ENCODE assay signal across 8 mouse cellular contexts in the genomic region with DNA sequence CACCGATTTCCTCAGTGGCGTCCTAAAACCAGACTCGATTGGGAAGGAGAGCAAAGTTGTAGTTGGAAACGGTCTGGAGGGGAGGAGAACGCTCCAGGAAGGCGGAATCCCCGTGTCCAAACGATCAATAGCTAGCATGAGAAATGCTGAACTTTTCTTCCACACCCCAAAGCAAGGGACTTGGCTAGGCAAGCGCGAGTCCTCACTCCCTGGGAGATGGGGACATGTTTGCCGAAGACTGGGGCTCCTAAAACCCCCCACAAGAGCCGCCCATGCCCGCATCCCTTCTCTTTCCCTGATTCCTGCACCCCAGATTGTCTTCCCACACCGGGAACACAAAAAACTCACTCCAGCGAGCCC. TPM values are rescaled to one million over a fixed set of nuclear protein-coding genes. Genes with fewer than 3 reads are reported as not detected.
DNase-seq lines count a peak whose midpoint lies in the region; ATAC-seq and TF ChIP-seq lines count a peak whose summit lies in the region.

No protein-coding gene starts in this region.

- H3K4me2 ChIP-seq in forebrain, embryonic 15.5 days (replicated peaks) = peak overlapping the region; percentile 61

- no peaks in the 10 kb centered on the region for H3K27me3 ChIP-seq in E14TG2a.4 (ENCODE audit: insufficient read depth, low read length)
- no peaks in the 10 kb centered on the region for H3K27me3 ChIP-seq in forebrain, embryonic 15.5 days

- TF ChIP-seq CTCF in gastrocnemius, adult 2 months (IDR thresholded peaks at IDR 0.05) = no peak
- no peak for TF ChIP-seq CTCF in E14TG2a.4 (conservative IDR thresholded peaks at IDR 0.05; ENCODE audit: low read length)

- H3K9ac ChIP-seq in forebrain, embryonic 15.5 days (replicated peaks) = peak overlapping the region; percentile 78

- 0% methylated on average over 15 of the region's 15 CpGs for WGBS in forebrain, embryonic 15.5 days
- under 1% methylated on average over 14 of the region's 15 CpGs for WGBS in macrophage (ENCODE audit: missing documents)

- peaks cover 27% of the 10 kb centered on the region for H3K4me1 ChIP-seq in E14TG2a.4 (replicated peaks; ENCODE audit: low read depth, low read length)
- peaks cover 11% of the 10 kb centered on the region for H3K4me1 ChIP-seq in forebrain, embryonic 15.5 days

- intact Hi-C loops in gastrocnemius, adult 2 months (cut with DNase I) = loop anchor here (1.0 to 5.0 kb wide), 4 partner anchors 38 to 145 kb away; a partner anchor contains a TSS
- intact Hi-C loops in left cerebral cortex, postnatal 36 days (cut with DNase I) = loop anchor here (1.0 to 5.0 kb wide), 4 partner anchors 40 to 943 kb away; a partner anchor contains a TSS

- H3K36me3 ChIP-seq in E14TG2a.4 (ENCODE audit: insufficient read depth, low read length) (peaks cover 37% of the 10 kb centered on the region), macrophage (ENCODE audit: inconsistent target) (peaks cover 20% of the 10 kb centered on the region)
- H3K36me3 ChIP-seq in forebrain, embryonic 15.5 days = peaks cover 19% of the 10 kb centered on the region

- peak overlapping the region; percentile 97 for H3K27ac ChIP-seq in gastrocnemius, adult 2 months
- H3K27ac ChIP-seq in forebrain, embryonic 15.5 days (replicated peaks) = peak overlapping the region; percentile 64
- peak overlapping the region; percentile 39; the same call in 1 of the 2 replicates for H3K27ac ChIP-seq in macrophage

- H3K9me3 ChIP-seq in E14TG2a.4 (ENCODE audit: low read length) = no peaks in the 10 kb centered on the region
- H3K9me3 ChIP-seq in forebrain, embryonic 15.5 days = no peaks in the 10 kb centered on the region

- peaks cover 20% of the 10 kb centered on the region for H3K79me2 ChIP-seq in macrophage (ENCODE audit: inconsistent target)

- peak; percentile 71 for ATAC-seq in forebrain, embryonic 15.5 days (replicated peaks)

- H3K4me3 ChIP-seq in gastrocnemius, adult 2 months = peak overlapping the region; percentile 81
- H3K4me3 ChIP-seq in E14TG2a.4 (replicated peaks; ENCODE audit: low read length) = peak overlapping the region; percentile 94
- H3K4me3 ChIP-seq in forebrain, embryonic 15.5 days = peak overlapping the region; percentile 77
- peak overlapping the region; percentile 77 for H3K4me3 ChIP-seq in macrophage (ENCODE audit: inconsistent target)

- DNase-seq in gastrocnemius, adult 2 months = no peak
- no peak for DNase-seq in gastrocnemius, postnatal 10 days
- DNase-seq in left cerebral cortex, adult 8-10 months (ENCODE audit: low spot score in 2 of 2) = no peak
- DNase-seq in left cerebral cortex, postnatal 36 days (ENCODE audit: low spot score in 2 of 2) = no peak
- no peak for DNase-seq in spleen, postnatal 10 days (ENCODE audit: low spot score in 2 of 2)

RNA-seq across cellular contexts. Expression of a gene that starts 0.8 kb away (rescaled TPM):
- total RNA-seq in gastrocnemius, adult 2 months (2021) = 10 to 100 TPM; 13.4 to 19.5 TPM
- 10 to 100 TPM; 22.6 TPM for total RNA-seq in gastrocnemius, postnatal 10 days (2021)
- 34.4 and 35.4 TPM in 2 replicates for polyA plus RNA-seq in forebrain, embryonic 15.5 days (2015; fragmentation: Nextera tagmentation; extraction: Ambion mirVana)
- 10 to 100 TPM; 10.4 to 40.8 (median 26.9) TPM for total RNA-seq in macrophage (2018; cell fraction: chromatin; rRNA removed)
- 10 to 100 TPM; 15.5 to 28.1 (median 23.9) TPM for total RNA-seq in macrophage (2018; cell fraction: cytosol; rRNA removed)
- 10 to 100 TPM; 18.2 to 46.9 (median 28.6) TPM for total RNA-seq in macrophage (2018; cell fraction: nucleus; rRNA removed)
- 16.2 to 30.4 TPM (median 24.0 TPM) in 3 replicates for polyA plus RNA-seq in macrophage (2018)
- total RNA-seq in left cerebral cortex, adult 8-10 months (2022) = 10 to 100 TPM; 19.1 to 22.5 (median 19.5) TPM
- total RNA-seq in left cerebral cortex, postnatal 36 days (2021) = 10 to 100 TPM; 17.9 to 22.3 TPM

RNA-seq across cellular contexts. Expression of a gene that starts 39.1 kb away (rescaled TPM):
- 10 to 100 TPM; 13.6 to 24.9 TPM for total RNA-seq in gastrocnemius, adult 2 months (2021)
- 10 to 100 TPM; 24.3 to 25.4 TPM for total RNA-seq in gastrocnemius, postnatal 10 days (2021)
- 16.7 and 18.4 TPM in 2 replicates for polyA plus RNA-seq in forebrain, embryonic 15.5 days (2015; fragmentation: Nextera tagmentation; extraction: Ambion mirVana)
- 1 to 10 TPM in 2 of 26 experiments, under 1 TPM in 7, not detected in 17; 0.21 to 1.1 (median 0.50) TPM for total RNA-seq in macrophage (2018; cell fraction: chromatin; rRNA removed)
- under 1 TPM in 19 of 26 experiments, not detected in 7; 0.04 to 0.66 (median 0.11) TPM for total RNA-seq in macrophage (2018; cell fraction: cytosol; rRNA removed)
- total RNA-seq in macrophage (2018; cell fraction: nucleus; rRNA removed) = 1 to 10 TPM in 2 of 26 experiments, under 1 TPM in 10, not detected in 14; 0.17 to 1.3 (median 0.41) TPM
- polyA plus RNA-seq in macrophage (2018) = not detected in 3 replicates
- total RNA-seq in left cerebral cortex, adult 8-10 months (2022) = 10 to 100 TPM; 23.0 to 27.8 (median 25.2) TPM
- 10 to 100 TPM; 25.3 TPM for total RNA-seq in left cerebral cortex, postnatal 36 days (2021)

Comparison
In these comparisons a context has a peak if more than half of its experiments do, and no peak if none do; other contexts are left out.
1. H3K27ac ChIP-seq: peak in every context shown above with its lines; median percentile 97 in gastrocnemius, adult 2 months; 64 in forebrain, embryonic 15.5 days; 39 in macrophage.